Mouse (Mus musculus) cerebellum, adult 2 months (tissue): ENCODE results near the gene Cript. TPM values are rescaled to one million over a fixed set of nuclear protein-coding genes. Genes with fewer than 3 reads are reported as not detected.
A peak's percentile ranks its signal among the peaks of the same experiment; 100 is the strongest.

Source experiments
- DNase-seq, 2 experiments: peaks; one replicate each; pipeline ENCODE4 v3.0.0; 2021
- H3K27ac ChIP-seq: fragments of 200-500 bp; 2 replicates; pipeline ENCODE4 v1.5.1; 2012; ENCODE audit warnings: low read length, control low read depth, inconsistent platforms; ENCODE audit not compliant: insufficient read depth
- H3K27me3 ChIP-seq: fragments of 200-500 bp; 2 replicates; pipeline ENCODE4 v1.6.1; 2012; ENCODE audit warnings: inconsistent platforms, mild to moderate bottlenecking, low read length, moderate library complexity; ENCODE audit not compliant: control insufficient read depth, insufficient read depth
- H3K4me1 ChIP-seq: fragments of 200-500 bp; 2 replicates; pipeline ENCODE4 v1.6.1; 2011; ENCODE audit warnings: low read length; ENCODE audit not compliant: control insufficient read depth, insufficient read depth
- H3K4me3 ChIP-seq: fragments of 200-500 bp; replicated peaks from 2 replicates; pipeline ENCODE3; 2011; ENCODE audit warnings: mild to moderate bottlenecking, low read depth, low read length, control low read depth; ENCODE audit not compliant: insufficient read depth
- CTCF ChIP-seq: fragments of 200-500 bp; IDR thresholded peaks from 2 replicates; pipeline ENCODE4 v1.5.1; 2011; ENCODE audit warnings: low read depth, mild to moderate bottlenecking, control low read depth, low read length, moderate library complexity, borderline replicate concordance; ENCODE audit not compliant: insufficient read depth
- POLR2A ChIP-seq: fragments of 200-500 bp; IDR thresholded peaks from 2 replicates; pipeline ENCODE4 v1.6.1; 2011; ENCODE audit warnings: low read length, control low read depth, borderline replicate concordance; ENCODE audit not compliant: insufficient read depth
- WGBS: fragments of 180-500 bp; shearing (Covaris S2); methylation state at CpG from one replicate; pipeline ENCODE4 v1.1.7; 2018; 5-methylcytosine and 5-hydroxymethylcytosine counted together
- polyA plus RNA-seq: library from polyadenylated mRNA; depleted of rRNA; stranded (reverse); fragments of >200 nt; gene quantifications from 2 replicates; pipeline ENCODE4 v1.2.3, GENCODE M21; 2012; rRNA removed

Gene Cript
- polyA plus RNA-seq: 77.0 and 86.6 TPM in 2 replicates

- no peaks in the 10 kb centered on the region for H3K27me3 ChIP-seq
- DNase-seq: peak; percentile 98
- 1% methylated on average over 43 of the region's 43 CpGs for WGBS
Measured at GRCm38 (mm10) chr17:87025269-87025949, at the start of gene Cript, which contains the start of gene Pigf. TSS of gene Cript (plus strand) at chr17:87025550. TSS of gene Pigf (minus strand) at chr17:87025406.

GRCm38 (mm10) chr17:86976387-86976786 lies 49.0 kb upstream of the Cript start:
- Histone ChIP-seq H3K4me3 (no peak overlapping the region), H3K4me1 (no peaks in the 10 kb centered on the region), H3K27me3 (no peaks in the 10 kb centered on the region), H3K27ac (no peak overlapping the region)
- TF ChIP-seq CTCF (no peak), POLR2A (no peak)
- 84% methylated on average over 10 of the region's 10 CpGs for WGBS
- DNase-seq: no peak

More at GRCm38 (mm10) chr17:87025269-87025949, at the start of gene Cript, which contains the start of gene Pigf:
- Histone ChIP-seq H3K4me3 (peak within 1 kb of the TSS; percentile 84), H3K4me1 (peaks cover 4% of the 10 kb centered on the region; the same call in 1 of the 2 replicates), H3K27ac (peak within 1 kb of the TSS; percentile 23; the same call in 1 of the 2 replicates)
- TF ChIP-seq CTCF (no peak), POLR2A (peak; percentile 97)

GRCm38 (mm10) chr17:86978496-86978895 lies 46.9 kb upstream of the Cript start:
- Histone ChIP-seq H3K27ac (no peak overlapping the region), H3K4me1 (no peaks in the 10 kb centered on the region), H3K27me3 (no peaks in the 10 kb centered on the region), H3K4me3 (no peak overlapping the region)
- 91% methylated on average over 6 of the region's 6 CpGs for WGBS
- TF ChIP-seq POLR2A (no peak), CTCF (no peak)
- DNase-seq: no peak

GRCm38 (mm10) chr17:86981205-86981604 lies 44.1 kb upstream of the Cript start:
- H3K27ac ChIP-seq: no peak overlapping the region
- no peaks in the 10 kb centered on the region for H3K27me3 ChIP-seq
- TF ChIP-seq CTCF: no peak
- no peak for TF ChIP-seq POLR2A
- no peak overlapping the region for H3K4me3 ChIP-seq
- WGBS: 95% methylated on average over 1 of the region's 1 CpGs
- DNase-seq: no peak
- no peaks in the 10 kb centered on the region for H3K4me1 ChIP-seq

GRCm38 (mm10) chr17:86981701-86982100 lies 43.6 kb upstream of the Cript start:
- H3K27me3 ChIP-seq: no peaks in the 10 kb centered on the region
- no peak overlapping the region for H3K4me3 ChIP-seq
- 100% methylated on average over 2 of the region's 2 CpGs for WGBS
- no peak overlapping the region for H3K27ac ChIP-seq
- DNase-seq: no peak
- TF ChIP-seq CTCF: no peak
- no peak for TF ChIP-seq POLR2A
- H3K4me1 ChIP-seq: peaks cover under 1% of the 10 kb centered on the region; the same call in 1 of the 2 replicates

- Histone ChIP-seq H3K4me3 (no peak overlapping the region), H3K4me1 (peaks cover 5% of the 10 kb centered on the region), H3K27ac (no peak overlapping the region), H3K27me3 (no peaks in the 10 kb centered on the region)
- TF ChIP-seq POLR2A (no peak), CTCF (no peak)
- DNase-seq: no peak
- WGBS: 81% methylated on average over 9 of the region's 9 CpGs
Measured at GRCm38 (mm10) chr17:86982497-86982896, 42.9 kb upstream of the Cript start.

GRCm38 (mm10) chr17:86986449-86987138 lies 38.8 kb upstream of the Cript start:
- WGBS: 40% methylated on average over 17 of the region's 17 CpGs
- TF ChIP-seq POLR2A (no peak), CTCF (no peak)

GRCm38 (mm10) chr17:86988161-86988560 lies 37.2 kb upstream of the Cript start:
- 73% methylated on average over 5 of the region's 5 CpGs for WGBS

More at GRCm38 (mm10) chr17:86986449-86987138, 38.8 kb upstream of the Cript start:
- H3K27me3 ChIP-seq: no peaks in the 10 kb centered on the region
- DNase-seq: peak in 1 of 2 experiments; percentile 14
- H3K4me1 ChIP-seq: peaks cover 5% of the 10 kb centered on the region
- no peak overlapping the region for H3K27ac ChIP-seq
- no peak overlapping the region for H3K4me3 ChIP-seq

More at GRCm38 (mm10) chr17:86988161-86988560, 37.2 kb upstream of the Cript start:
- TF ChIP-seq POLR2A (no peak), CTCF (no peak)
- Histone ChIP-seq H3K4me3 (no peak overlapping the region), H3K27me3 (no peaks in the 10 kb centered on the region), H3K4me1 (peaks cover 5% of the 10 kb centered on the region), H3K27ac (no peak overlapping the region)
- no peak for DNase-seq
